Mouse (Mus musculus): ENCODE results near the gene Zkscan1. TPM values are rescaled to one million over a fixed set of nuclear protein-coding genes. Genes with fewer than 3 reads are reported as not detected.

The Zkscan1 gene
- total RNA-seq (2023) = 23.5 TPM

DNA sequence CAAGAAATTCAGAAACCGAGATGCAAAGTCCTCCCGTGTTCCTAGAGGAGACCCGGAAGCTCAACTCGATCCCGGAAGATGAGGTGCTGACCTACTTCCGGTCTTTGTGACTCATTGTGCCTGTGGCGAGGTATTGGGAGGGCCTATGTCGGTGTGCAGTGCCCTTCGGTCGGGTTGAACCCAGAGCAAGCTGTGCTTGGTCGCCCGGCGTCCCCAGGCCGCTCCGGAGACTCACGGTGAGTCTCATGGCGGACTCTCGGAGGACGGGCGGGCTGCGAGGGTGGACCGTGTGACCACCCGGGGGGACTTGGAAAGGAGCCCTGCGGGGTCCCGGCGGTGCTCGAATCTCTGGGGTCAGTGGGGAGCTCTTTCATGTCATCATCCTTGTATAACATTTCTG is at the start of gene Zkscan1:
Gene Zkscan1, plus strand, starts transcription at position 89 of the 400 bp plus-strand sequence.

GRCm38 (mm10) chr5:138052894-138053293 is 32.0 kb upstream of the Zkscan1 start, which contains the start of gene Smok3c:
Smok3c (plus strand) TSS chr5:138053194.

DNA sequence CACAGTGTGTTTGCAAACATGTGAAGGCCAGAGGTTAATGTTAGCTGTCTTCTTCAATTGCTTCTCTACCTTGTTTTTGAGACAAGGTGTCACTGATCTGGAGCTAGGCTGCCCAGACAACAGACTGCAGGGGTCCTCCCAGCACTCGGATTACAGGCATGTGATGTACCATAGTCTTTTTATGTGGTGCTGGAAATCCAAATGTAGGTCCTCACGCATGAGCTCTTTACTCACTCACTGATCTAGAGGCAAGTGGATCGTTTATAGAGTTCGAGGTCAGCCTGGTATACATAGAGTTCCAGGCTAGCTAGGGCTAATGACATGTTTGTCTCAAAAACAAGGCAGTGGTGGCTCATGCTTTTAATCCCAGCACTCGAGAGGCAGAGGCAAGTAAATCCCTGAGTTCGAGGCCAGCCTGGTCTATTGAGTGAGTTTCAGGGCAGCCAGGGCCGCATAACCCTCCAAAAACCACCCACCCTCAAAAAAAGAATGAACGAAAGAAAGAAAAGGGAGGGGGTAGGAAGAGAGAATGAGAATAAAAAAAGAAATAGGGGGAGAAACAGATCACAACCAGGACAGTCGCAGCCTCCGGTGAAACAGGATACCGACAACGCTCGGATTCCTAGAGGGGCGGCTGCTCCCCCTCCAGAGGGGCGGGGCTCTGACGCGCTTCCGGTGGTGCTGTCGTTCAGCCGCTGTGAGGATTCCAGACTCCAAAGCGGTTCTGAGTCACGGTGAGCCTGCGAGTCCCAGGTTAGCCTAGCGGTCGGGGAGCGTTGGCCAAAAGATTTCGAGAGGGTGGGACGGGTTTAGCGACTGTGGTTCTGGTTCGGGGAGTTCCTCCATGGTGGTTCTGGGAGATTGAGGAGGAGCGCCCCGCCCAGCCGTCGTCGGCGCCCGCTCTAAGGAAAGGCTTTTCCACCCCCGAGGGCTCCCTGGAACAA is 31.6 kb downstream of the Zkscan1 start, which contains the start of gene Zscan21:
Gene Zscan21, plus strand, starts transcription at position 649 of the 944 bp plus-strand sequence.

DNA sequence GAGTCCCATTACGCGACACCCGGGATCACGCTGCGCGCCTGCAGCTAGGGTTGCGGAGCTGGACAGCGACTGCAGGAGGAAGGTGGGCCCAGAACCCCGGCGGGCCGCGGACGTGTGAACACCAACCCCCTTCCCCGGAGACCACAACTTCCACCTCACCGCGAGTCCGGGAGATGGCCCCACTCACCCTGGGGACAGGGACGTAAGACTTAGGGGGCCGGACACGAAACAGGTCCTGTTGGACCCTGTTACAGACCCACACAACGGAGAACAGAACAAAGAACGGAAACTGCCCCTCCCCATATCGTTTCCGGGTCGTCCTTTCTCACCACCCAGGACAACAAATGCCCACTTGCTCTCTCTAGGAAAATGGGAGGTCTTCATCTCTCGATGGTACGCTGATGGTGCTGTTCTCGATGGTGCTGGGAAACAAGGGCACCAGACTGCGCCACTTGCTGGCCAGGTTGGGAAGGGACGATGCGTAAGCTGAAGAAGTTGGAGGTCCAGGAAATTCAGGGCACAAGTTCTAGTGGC is 70.6 kb downstream of the Zkscan1 start, which contains the start of gene Zfp113:
Gene Zfp113, minus strand, starts transcription at position 302 of the 534 bp plus-strand sequence.

Other genes with a start within 250 kb of the Zkscan1 start
- gene Pilra, start 248.8 kb upstream of the Zkscan1 start, total RNA-seq (2023) = 1.9 TPM
- gene Pilrb1, start 227.0 kb upstream of the Zkscan1 start, total RNA-seq (2023) = 2.2 TPM
- gene Pilrb2, start 213.3 kb upstream of the Zkscan1 start, total RNA-seq (2023) = 3.6 TPM
- not detected for gene Cyp3a13, start 163.5 kb upstream of the Zkscan1 start, total RNA-seq (2023)
- not detected for gene Gjc3, start 122.0 kb upstream of the Zkscan1 start, total RNA-seq (2023)
- not detected for gene Azgp1, start 103.6 kb upstream of the Zkscan1 start, total RNA-seq (2023)
- not detected for gene Smok3a, start 63.8 kb upstream of the Zkscan1 start, total RNA-seq (2023)
- not detected for gene Smok3b, start 63.7 kb upstream of the Zkscan1 start, total RNA-seq (2023)
- not detected for gene Smok3c, start 31.9 kb upstream of the Zkscan1 start, total RNA-seq (2023)
- 13.4 TPM for gene Zscan21, start 31.8 kb downstream of the Zkscan1 start, total RNA-seq (2023)
- gene Zfp113, start 70.7 kb downstream of the Zkscan1 start, total RNA-seq (2023) = 13.9 TPM
- gene Cops6, start 76.0 kb downstream of the Zkscan1 start, total RNA-seq (2023) = 54.0 TPM
- gene Ap4m1, start 86.9 kb downstream of the Zkscan1 start, total RNA-seq (2023) = 26.7 TPM
- 74.2 TPM for gene Mcm7, start 87.3 kb downstream of the Zkscan1 start, total RNA-seq (2023)
- gene Taf6, start 102.4 kb downstream of the Zkscan1 start, total RNA-seq (2023) = 29.3 TPM
- 21.0 TPM for gene Cnpy4, start 102.4 kb downstream of the Zkscan1 start, total RNA-seq (2023)
- 0.67 TPM for gene Mblac1, start 109.2 kb downstream of the Zkscan1 start, total RNA-seq (2023)
- not detected for gene Nxpe5, start 140.8 kb downstream of the Zkscan1 start, total RNA-seq (2023)
- gene Lamtor4, start 170.4 kb downstream of the Zkscan1 start, total RNA-seq (2023) = 24.8 TPM
- 53.1 TPM for gene BC037034, start 178.9 kb downstream of the Zkscan1 start, total RNA-seq (2023)
- gene Gal3st4, start 187.8 kb downstream of the Zkscan1 start, total RNA-seq (2023) = not detected
- gene Gm43720, start 194.9 kb downstream of the Zkscan1 start, total RNA-seq (2023) = not detected
- 0.86 TPM for gene Gpc2, start 194.9 kb downstream of the Zkscan1 start, total RNA-seq (2023)
- not detected for gene Stag3, start 195.2 kb downstream of the Zkscan1 start, total RNA-seq (2023)

Measured in CD8-positive naive resting alpha-beta T cell, adult 57 days (primary cell).